ENCODE assay signal across 36 mouse cellular contexts in genomic region chr5:114877487-114877886, GRCm38 (mm10). TPM values are rescaled to one million over a fixed set of nuclear protein-coding genes. Genes with fewer than 3 reads are reported as not detected.
DNase-seq lines count a peak whose midpoint lies in the region; ATAC-seq and TF ChIP-seq lines count a peak whose summit lies in the region.
"Had no signal": no experiment of that assay in that cellular context is flagged by ENCODE, and none has a peak within 500 bp of the region (broad histone marks: within the 10 kb centered on the region; RNA-seq: fewer than 3 reads in every experiment).

No protein-coding gene starts in this region.

- H3K9ac ChIP-seq in liver, adult 2 months (ENCODE audit: low read depth, low read length), result no peak overlapping the region
- H3K9ac ChIP-seq in liver, embryonic 12.5 days, result no peak overlapping the region
- H3K9ac ChIP-seq in hindbrain, embryonic 13.5 days, result no peak overlapping the region
- H3K9ac ChIP-seq: embryonic facial prominence, embryonic 12.5 days; forebrain, postnatal 0 days; heart, embryonic 13.5 days; hindbrain, embryonic 12.5 days had no signal

- no peak for ATAC-seq in liver, embryonic 12.5 days
- no peak for ATAC-seq in hindbrain, embryonic 13.5 days (ENCODE audit: low FRiP score)
- ATAC-seq: activated CD4-positive, CD25-positive, alpha-beta regulatory T cell, adult 4 months; CD4-positive, CD25-positive, alpha-beta regulatory T cell, adult 4 months; forebrain, embryonic 14.5 days; forebrain, postnatal 0 days; hindbrain, embryonic 16.5 days; inflammation-experienced regulatory T-cells, adult 6 months; intestine, embryonic 16.5 days had no signal

- no peaks in the 10 kb centered on the region for H3K36me3 ChIP-seq in liver, adult 2 months (ENCODE audit: control insufficient read depth, insufficient read depth, low read length)
- no peaks in the 10 kb centered on the region for H3K36me3 ChIP-seq in liver, embryonic 12.5 days
- no peaks in the 10 kb centered on the region for H3K36me3 ChIP-seq in embryonic facial prominence, embryonic 10.5 days (replicated peaks)
- H3K36me3 ChIP-seq in limb, embryonic 10.5 days, result no peaks in the 10 kb centered on the region
- no peaks in the 10 kb centered on the region for H3K36me3 ChIP-seq in hindbrain, embryonic 13.5 days
- H3K36me3 ChIP-seq: embryonic facial prominence, embryonic 12.5 days; heart, embryonic 10.5 days; heart, embryonic 13.5 days; hindbrain, embryonic 12.5 days had no signal

- 44% methylated on average over 7 of the region's 7 CpGs for WGBS in liver, adult 2 months
- WGBS in liver, embryonic 12.5 days (ENCODE audit: insufficient replicate concordance), result 59% methylated on average over 7 of the region's 7 CpGs
- 68% methylated on average over 7 of the region's 7 CpGs for WGBS in embryonic facial prominence, embryonic 10.5 days
- WGBS in limb, embryonic 10.5 days, result 73% methylated on average over 7 of the region's 7 CpGs
- 67% methylated on average over 7 of the region's 7 CpGs for WGBS in hindbrain, embryonic 13.5 days

- H3K27me3 ChIP-seq in liver, adult 2 months (ENCODE audit: control insufficient read depth, insufficient read depth, low read length), result no peaks in the 10 kb centered on the region
- peaks cover 28% of the 10 kb centered on the region for H3K27me3 ChIP-seq in liver, embryonic 12.5 days (replicated peaks)
- no peaks in the 10 kb centered on the region for H3K27me3 ChIP-seq in embryonic facial prominence, embryonic 10.5 days (replicated peaks; ENCODE audit: low read depth, poor library complexity, severe bottlenecking)
- peaks cover 7% of the 10 kb centered on the region; the same call in 1 of the 2 replicates for H3K27me3 ChIP-seq in limb, embryonic 10.5 days (ENCODE audit: low read depth, poor library complexity, severe bottlenecking)
- no peaks in the 10 kb centered on the region for H3K27me3 ChIP-seq in hindbrain, embryonic 13.5 days
- H3K27me3 ChIP-seq: embryonic facial prominence, embryonic 12.5 days; hindbrain, embryonic 12.5 days had no signal

- peak; percentile 6 for DNase-seq in liver, adult 2 months (ENCODE audit: extremely low read depth, low read depth, low spot score)
- no peak for DNase-seq in embryonic facial prominence, embryonic 10.5 days (ENCODE audit: low spot score)
- no peak for DNase-seq in limb, embryonic 10.5 days (ENCODE audit: low spot score)
- DNase-seq in retina, postnatal 1 day, result peak; percentile 60
- no peak for DNase-seq in embryo, embryonic 10 days (ENCODE audit: low spot score)
- DNase-seq: adrenal gland, adult 8-10 months; adrenal gland, postnatal 25 days; cerebellum, adult 11-12 months; cerebellum, adult 8-10 months; cerebellum, postnatal 10 days; cerebellum, postnatal 36 days; forebrain, postnatal 0 days; gastrocnemius, postnatal 25 days; heart, adult 2 months had no signal

- no peak overlapping the region for H3K4me2 ChIP-seq in liver, embryonic 12.5 days
- no peak overlapping the region for H3K4me2 ChIP-seq in hindbrain, embryonic 13.5 days
- H3K4me2 ChIP-seq: embryonic facial prominence, embryonic 12.5 days; heart, embryonic 13.5 days; hindbrain, embryonic 12.5 days had no signal

- H3K9me3 ChIP-seq in liver, embryonic 12.5 days (replicated peaks), result no peaks in the 10 kb centered on the region
- H3K9me3 ChIP-seq in embryonic facial prominence, embryonic 10.5 days, result no peaks in the 10 kb centered on the region
- H3K9me3 ChIP-seq in limb, embryonic 10.5 days (replicated peaks), result no peaks in the 10 kb centered on the region
- H3K9me3 ChIP-seq in hindbrain, embryonic 13.5 days, result no peaks in the 10 kb centered on the region
- H3K9me3 ChIP-seq: embryonic facial prominence, embryonic 12.5 days; heart, embryonic 10.5 days; heart, embryonic 13.5 days; hindbrain, embryonic 12.5 days had no signal

- no peak for TF ChIP-seq POLR2A in liver, adult 2 months (IDR thresholded peaks at IDR 0.05; ENCODE audit: extremely low read depth, insufficient read depth, low read length)

- no peaks in the 10 kb centered on the region for H3K79me2 ChIP-seq in liver, adult 2 months (ENCODE audit: control insufficient read depth, insufficient read depth, low read length)

- no peak overlapping the region for H3K4me3 ChIP-seq in liver, adult 2 months (ENCODE audit: insufficient read depth, low read depth, low read length)
- no peak overlapping the region for H3K4me3 ChIP-seq in liver, embryonic 12.5 days
- H3K4me3 ChIP-seq in embryonic facial prominence, embryonic 10.5 days, result no peak overlapping the region
- H3K4me3 ChIP-seq in limb, embryonic 10.5 days, result no peak overlapping the region
- no peak overlapping the region for H3K4me3 ChIP-seq in hindbrain, embryonic 13.5 days
- H3K4me3 ChIP-seq: embryonic facial prominence, embryonic 12.5 days; erythroblast, embryonic 14.5 days; heart, adult 2 months; heart, embryonic 10.5 days; heart, embryonic 13.5 days; hindbrain, embryonic 12.5 days had no signal

- H3K27ac ChIP-seq in liver, adult 2 months (replicated peaks; ENCODE audit: insufficient read depth, low read depth, low read length), result no peak overlapping the region
- H3K27ac ChIP-seq in liver, embryonic 12.5 days, result no peak overlapping the region
- peak overlapping the region; percentile 21; the same call in 1 of the 2 replicates for H3K27ac ChIP-seq in embryonic facial prominence, embryonic 10.5 days (replicated peaks)
- H3K27ac ChIP-seq in limb, embryonic 10.5 days, result peak overlapping the region; percentile 36; the same call in 1 of the 2 replicates
- H3K27ac ChIP-seq in hindbrain, embryonic 13.5 days, result no peak overlapping the region
- H3K27ac ChIP-seq: embryonic facial prominence, embryonic 12.5 days; heart, adult 2 months; heart, embryonic 10.5 days; heart, embryonic 13.5 days; hindbrain, embryonic 12.5 days had no signal

- no peaks in the 10 kb centered on the region for H3K4me1 ChIP-seq in liver, adult 2 months (ENCODE audit: control insufficient read depth, insufficient read depth, low read length)
- peaks cover 6% of the 10 kb centered on the region; the same call in 1 of the 2 replicates for H3K4me1 ChIP-seq in liver, embryonic 12.5 days
- H3K4me1 ChIP-seq in embryonic facial prominence, embryonic 10.5 days, result peaks cover 40% of the 10 kb centered on the region
- H3K4me1 ChIP-seq in limb, embryonic 10.5 days, result peaks cover 28% of the 10 kb centered on the region
- H3K4me1 ChIP-seq in hindbrain, embryonic 13.5 days (replicated peaks), result no peaks in the 10 kb centered on the region

- no peak for TF ChIP-seq CTCF in liver, adult 2 months (IDR thresholded peaks at IDR 0.05; ENCODE audit: low read depth, low read length)

RNA-seq across cellular contexts. Expression of gene Gm9936, which starts 19.0 kb away (rescaled TPM):
- not detected in 2 replicates for total RNA-seq in liver, adult 2 months (2014; rRNA removed)
- polyA plus RNA-seq in liver, adult 2 months (2012; rRNA removed), result not detected in 2 replicates
- polyA plus RNA-seq in liver, embryonic 12.5 days (2016; fragmentation: Nextera tagmentation; extraction: Ambion mirVana), result not detected in 2 replicates
- 0.08 and 0.12 TPM in 2 replicates for polyA plus RNA-seq in embryonic facial prominence, embryonic 10.5 days (2016; fragmentation: Nextera tagmentation; extraction: Ambion mirVana)
- polyA plus RNA-seq in limb, embryonic 10.5 days (2016; fragmentation: Nextera tagmentation; extraction: Ambion mirVana), result not detected in 2 replicates
- polyA plus RNA-seq in hindbrain, embryonic 13.5 days (2015; fragmentation: Nextera tagmentation; extraction: Ambion mirVana), result 1.9 and 2.2 TPM in 2 replicates
- total RNA-seq: adrenal gland, adult 8-10 months; gastrocnemius, adult 8-10 months; gastrocnemius, postnatal 25 days; heart, adult 2 months; heart, postnatal 25 days; hematopoietic stem cell, adult 5-6 weeks; MEL had no signal
- polyA plus RNA-seq: activated CD4-positive, CD25-positive, alpha-beta regulatory T cell, adult 4 months; C2C12; CD4-positive, CD25-positive, alpha-beta regulatory T cell, adult 4 months; erythroblast, embryonic 14.5 days; gonadal fat pad, adult 2 months; heart, adult 2 months; heart, embryonic 10.5 days; heart, embryonic 13.5 days; heart, embryonic 16.5 days; inflammation-experienced regulatory T-cells, adult 6 months had no signal

RNA-seq across cellular contexts. Expression of gene Oasl2, which starts 19.2 kb away (rescaled TPM):
- 4.1 and 6.3 TPM in 2 replicates for total RNA-seq in liver, adult 2 months (2014; rRNA removed)
- 1.5 and 4.2 TPM in 2 replicates for polyA plus RNA-seq in liver, adult 2 months (2012; rRNA removed)
- 3.5 and 3.9 TPM in 2 replicates for polyA plus RNA-seq in liver, embryonic 12.5 days (2016; fragmentation: Nextera tagmentation; extraction: Ambion mirVana)
- 0.68 and 0.72 TPM in 2 replicates for polyA plus RNA-seq in embryonic facial prominence, embryonic 10.5 days (2016; fragmentation: Nextera tagmentation; extraction: Ambion mirVana)
- 1.5 and 2.0 TPM in 2 replicates for polyA plus RNA-seq in limb, embryonic 10.5 days (2016; fragmentation: Nextera tagmentation; extraction: Ambion mirVana)
- 3.5 and 3.6 TPM in 2 replicates for polyA plus RNA-seq in hindbrain, embryonic 13.5 days (2015; fragmentation: Nextera tagmentation; extraction: Ambion mirVana)

RNA-seq across cellular contexts. Expression of gene 4930519G04Rik, which starts 24.0 kb away (rescaled TPM):
- not detected in 2 replicates for total RNA-seq in liver, adult 2 months (2014; rRNA removed)
- polyA plus RNA-seq in liver, adult 2 months (2012; rRNA removed), result not detected in 2 replicates
- polyA plus RNA-seq in liver, embryonic 12.5 days (2016; fragmentation: Nextera tagmentation; extraction: Ambion mirVana), result not detected in 2 replicates
- polyA plus RNA-seq in embryonic facial prominence, embryonic 10.5 days (2016; fragmentation: Nextera tagmentation; extraction: Ambion mirVana), result not detected in 2 replicates
- not detected in 2 replicates for polyA plus RNA-seq in limb, embryonic 10.5 days (2016; fragmentation: Nextera tagmentation; extraction: Ambion mirVana)
- polyA plus RNA-seq in hindbrain, embryonic 13.5 days (2015; fragmentation: Nextera tagmentation; extraction: Ambion mirVana), result not detected in 2 replicates
- total RNA-seq: adrenal gland, adult 8-10 months; adrenal gland, postnatal 25 days; forebrain, postnatal 0 days; gastrocnemius, adult 8-10 months; gastrocnemius, postnatal 25 days; heart, adult 2 months; heart, postnatal 25 days; MEL had no signal
- polyA plus RNA-seq: activated CD4-positive, CD25-positive, alpha-beta regulatory T cell, adult 4 months; brain, embryonic 14.5 days; C2C12; CD4-positive, CD25-positive, alpha-beta regulatory T cell, adult 4 months; embryonic facial prominence, embryonic 12.5 days; forebrain, embryonic 14.5 days; forebrain, postnatal 0 days; frontal cortex, adult 2 months; gonadal fat pad, adult 2 months; heart, adult 2 months; heart, embryonic 10.5 days; heart, embryonic 13.5 days; heart, embryonic 16.5 days; hindbrain, embryonic 12.5 days; hindbrain, embryonic 16.5 days; inflammation-experienced regulatory T-cells, adult 6 months; intestine, embryonic 16.5 days had no signal

RNA-seq across cellular contexts. Expression of gene Oasl1, which starts 45.6 kb away (rescaled TPM):
- total RNA-seq in liver, adult 2 months (2014; rRNA removed), result 5.8 and 6.6 TPM in 2 replicates
- polyA plus RNA-seq in liver, adult 2 months (2012; rRNA removed), result 15.4 and 16.8 TPM in 2 replicates
- polyA plus RNA-seq in liver, embryonic 12.5 days (2016; fragmentation: Nextera tagmentation; extraction: Ambion mirVana), result 0.29 and 0.30 TPM in 2 replicates
- 0.24 TPM in 1 of 2 replicates, not detected in the other for polyA plus RNA-seq in embryonic facial prominence, embryonic 10.5 days (2016; fragmentation: Nextera tagmentation; extraction: Ambion mirVana)
- polyA plus RNA-seq in limb, embryonic 10.5 days (2016; fragmentation: Nextera tagmentation; extraction: Ambion mirVana), result 0.09 and 0.24 TPM in 2 replicates
- polyA plus RNA-seq in hindbrain, embryonic 13.5 days (2015; fragmentation: Nextera tagmentation; extraction: Ambion mirVana), result 0.21 and 0.57 TPM in 2 replicates
- total RNA-seq: gastrocnemius, adult 8-10 months had no signal
- polyA plus RNA-seq: erythroblast, embryonic 14.5 days; heart, embryonic 10.5 days had no signal

RNA-seq across cellular contexts. Expression of gene 1500011B03Rik, which starts 54.2 kb away (rescaled TPM):
- 2.0 and 2.1 TPM in 2 replicates for total RNA-seq in liver, adult 2 months (2014; rRNA removed)
- 4.2 and 7.2 TPM in 2 replicates for polyA plus RNA-seq in liver, adult 2 months (2012; rRNA removed)
- 37.4 and 41.8 TPM in 2 replicates for polyA plus RNA-seq in liver, embryonic 12.5 days (2016; fragmentation: Nextera tagmentation; extraction: Ambion mirVana)
- 108 TPM in 2 replicates for polyA plus RNA-seq in embryonic facial prominence, embryonic 10.5 days (2016; fragmentation: Nextera tagmentation; extraction: Ambion mirVana)
- 92.0 and 92.4 TPM in 2 replicates for polyA plus RNA-seq in limb, embryonic 10.5 days (2016; fragmentation: Nextera tagmentation; extraction: Ambion mirVana)
- 261 and 279 TPM in 2 replicates for polyA plus RNA-seq in hindbrain, embryonic 13.5 days (2015; fragmentation: Nextera tagmentation; extraction: Ambion mirVana)

Comparison
In these comparisons a context has a peak if more than half of its experiments do, and no peak if none do; other contexts are left out.
1. DNase-seq: peak in liver, adult 2 months (single experiment) and retina, postnatal 1 day (single experiment); none in embryonic facial prominence, embryonic 10.5 days (single experiment), limb, embryonic 10.5 days (single experiment) and embryo, embryonic 10 days (single experiment).
2. H3K27ac ChIP-seq: peak in embryonic facial prominence, embryonic 10.5 days (single experiment) and limb, embryonic 10.5 days (single experiment); none in liver, adult 2 months (single experiment), liver, embryonic 12.5 days (single experiment) and hindbrain, embryonic 13.5 days (single experiment).